Mouse (Mus musculus) liver (tissue): ENCODE results near the gene Slc38a1.

Experiments
- DNase-seq: peaks from one replicate; pipeline ENCODE4 v3.0.0-alpha.2; 2020; ENCODE audit warnings: mixed read lengths

Gene Slc38a1

GRCm38 (mm10) chr15:96642436-96643405 is at the start of gene Slc38a1:
Slc38a1 (minus strand) TSS chr15:96642913.
- peak; percentile 66 for DNase-seq

- DNase-seq = no peak
Observed at GRCm38 (mm10) chr15:96692401-96692800, 49.7 kb upstream of the Slc38a1 start.

- DNase-seq = no peak
Observed at GRCm38 (mm10) chr15:96691381-96691780, 48.7 kb upstream of the Slc38a1 start.

GRCm38 (mm10) chr15:96690829-96691228 is 48.1 kb upstream of the Slc38a1 start:
- DNase-seq = no peak

- DNase-seq = no peak
Observed at GRCm38 (mm10) chr15:96689919-96690318, 47.2 kb upstream of the Slc38a1 start.

GRCm38 (mm10) chr15:96688784-96689318 is 46.1 kb upstream of the Slc38a1 start:
- no peak for DNase-seq

- no peak for DNase-seq
Observed at GRCm38 (mm10) chr15:96688036-96688435, 45.3 kb upstream of the Slc38a1 start.

- DNase-seq = no peak
Observed at GRCm38 (mm10) chr15:96687366-96687765, 44.7 kb upstream of the Slc38a1 start.

- DNase-seq = no peak
Observed at GRCm38 (mm10) chr15:96686201-96687159, 43.8 kb upstream of the Slc38a1 start.

GRCm38 (mm10) chr15:96685273-96685672 is 42.6 kb upstream of the Slc38a1 start:
- DNase-seq = no peak

- peak; percentile 44 for DNase-seq
Observed at GRCm38 (mm10) chr15:96684132-96684830, 41.6 kb upstream of the Slc38a1 start.

- no peak for DNase-seq
Observed at GRCm38 (mm10) chr15:96678871-96679773, 36.4 kb upstream of the Slc38a1 start.

GRCm38 (mm10) chr15:96676518-96676917 is 33.8 kb upstream of the Slc38a1 start:
- no peak for DNase-seq

GRCm38 (mm10) chr15:96675744-96676143 is 33.0 kb upstream of the Slc38a1 start:
- no peak for DNase-seq

- DNase-seq = no peak
Observed at GRCm38 (mm10) chr15:96675055-96675454, 32.3 kb upstream of the Slc38a1 start.

GRCm38 (mm10) chr15:96674089-96674488 is 31.4 kb upstream of the Slc38a1 start:
- no peak for DNase-seq

GRCm38 (mm10) chr15:96669721-96670120 is 27.0 kb upstream of the Slc38a1 start:
- DNase-seq = no peak

GRCm38 (mm10) chr15:96666663-96667062 is 23.9 kb upstream of the Slc38a1 start:
- DNase-seq = peak; percentile 74

GRCm38 (mm10) chr15:96665889-96666288 is 23.2 kb upstream of the Slc38a1 start:
- DNase-seq = peak; percentile 72

- DNase-seq = no peak
Observed at GRCm38 (mm10) chr15:96660590-96661141, 18.0 kb upstream of the Slc38a1 start.

GRCm38 (mm10) chr15:96658275-96658602 is 15.5 kb upstream of the Slc38a1 start:
- no peak for DNase-seq
